Mouse (Mus musculus): ENCODE data around the gene Tcaf1. TPM values are rescaled to one million over a fixed set of nuclear protein-coding genes. Genes with fewer than 3 reads are reported as not detected.

Tcaf1 gene
- 10 to 100 TPM; 44.3 to 48.2 TPM for total RNA-seq (2021)
- long read RNA-seq, experiment 1, full-length matches to known transcripts: 17 of 49 reads
- long read RNA-seq, experiment 1, partial matches to known transcripts: 9 of 49 reads
- long read RNA-seq, experiment 1, other reads (novel, unspliced or antisense): 23 of 49 reads
- long read RNA-seq, experiment 2, full-length matches to known transcripts: 6 of 29 reads
- long read RNA-seq, experiment 2, partial matches to known transcripts: 11 of 29 reads
- long read RNA-seq, experiment 2, other reads (novel, unspliced or antisense): 12 of 29 reads

GRCm38 (mm10) chr6:42709291-42710211 is at the start of gene Tcaf1:
TSS of gene Tcaf1 (minus strand) at chr6:42710088.
- peak; percentile 85 for DNase-seq

DNA sequence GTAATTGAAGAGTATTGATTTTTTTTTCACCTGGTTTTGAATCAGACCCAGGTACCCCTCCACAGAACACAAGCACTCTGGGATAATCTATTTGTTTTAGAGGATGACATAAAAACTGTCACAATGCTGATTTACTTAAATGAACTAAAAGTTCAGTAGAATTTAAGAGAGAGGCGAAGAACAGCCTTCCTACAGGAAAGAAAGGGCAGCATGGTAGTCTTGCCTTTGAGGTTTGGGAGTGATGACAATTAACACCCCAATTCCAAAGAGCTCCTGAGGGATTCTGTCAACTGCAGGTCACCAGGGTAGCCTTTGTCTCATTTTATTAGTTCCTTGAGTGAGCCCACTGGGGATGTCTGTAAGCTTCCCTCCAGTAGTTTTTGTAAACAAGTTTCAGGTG is 46.2 kb upstream of the Tcaf1 start, which contains the start of gene Olfr38:
TSS of gene Olfr38 (plus strand) at position 301 of the 400 bp plus-strand sequence.
- DNase-seq: no peak

- DNase-seq: peak; percentile 2
These were observed 38.0 kb upstream of the Tcaf1 start for GRCm38 (mm10) chr6:42747846-42748245.

- no peak for DNase-seq
These were observed 32.4 kb upstream of the Tcaf1 start for GRCm38 (mm10) chr6:42742303-42742702.

DNA sequence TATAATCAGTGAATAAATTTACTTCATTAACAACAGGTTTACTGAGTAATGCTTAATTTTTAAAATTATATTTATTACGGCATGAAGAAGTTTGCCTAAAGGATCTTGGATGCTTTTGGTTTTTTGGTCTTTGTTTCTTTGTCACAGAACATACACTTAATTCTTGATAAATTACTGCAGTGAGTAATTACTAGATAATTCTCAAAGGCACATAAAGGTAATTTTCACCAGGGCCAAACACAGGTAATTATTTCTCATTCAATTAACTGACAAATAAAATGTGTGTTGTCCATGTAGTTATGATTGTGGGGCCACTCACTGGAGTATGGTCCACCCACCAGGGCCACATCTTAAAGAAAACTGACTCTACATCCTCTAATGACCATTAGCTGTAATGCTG is 29.2 kb upstream of the Tcaf1 start, which contains the start of gene Olfr453:
TSS of gene Olfr453 (plus strand) at position 301 of the 400 bp plus-strand sequence.
- DNase-seq: no peak

- peak; percentile 38 for DNase-seq
These were observed 8.1 kb upstream of the Tcaf1 start for GRCm38 (mm10) chr6:42717973-42718372.

DNA sequence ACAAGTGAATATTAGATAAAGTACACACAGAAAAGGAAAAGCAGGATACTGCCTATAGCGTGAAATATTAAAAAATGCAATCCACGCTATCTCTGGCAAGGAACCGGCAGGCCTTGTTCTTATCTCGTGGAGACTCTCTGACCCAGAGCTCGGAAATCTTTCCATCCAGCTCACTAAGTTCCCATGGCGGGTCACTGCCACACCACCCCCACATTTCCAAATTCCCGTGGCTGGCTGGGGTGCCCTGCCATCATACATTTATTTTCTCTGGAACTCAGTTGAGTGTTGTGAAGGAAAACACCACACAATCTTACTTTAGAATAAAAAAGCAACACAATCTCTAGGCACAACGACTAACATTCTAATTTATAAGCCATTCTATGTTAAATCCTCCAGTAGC is 4.8 kb upstream of the Tcaf1 start:
- no peak for DNase-seq

DNA sequence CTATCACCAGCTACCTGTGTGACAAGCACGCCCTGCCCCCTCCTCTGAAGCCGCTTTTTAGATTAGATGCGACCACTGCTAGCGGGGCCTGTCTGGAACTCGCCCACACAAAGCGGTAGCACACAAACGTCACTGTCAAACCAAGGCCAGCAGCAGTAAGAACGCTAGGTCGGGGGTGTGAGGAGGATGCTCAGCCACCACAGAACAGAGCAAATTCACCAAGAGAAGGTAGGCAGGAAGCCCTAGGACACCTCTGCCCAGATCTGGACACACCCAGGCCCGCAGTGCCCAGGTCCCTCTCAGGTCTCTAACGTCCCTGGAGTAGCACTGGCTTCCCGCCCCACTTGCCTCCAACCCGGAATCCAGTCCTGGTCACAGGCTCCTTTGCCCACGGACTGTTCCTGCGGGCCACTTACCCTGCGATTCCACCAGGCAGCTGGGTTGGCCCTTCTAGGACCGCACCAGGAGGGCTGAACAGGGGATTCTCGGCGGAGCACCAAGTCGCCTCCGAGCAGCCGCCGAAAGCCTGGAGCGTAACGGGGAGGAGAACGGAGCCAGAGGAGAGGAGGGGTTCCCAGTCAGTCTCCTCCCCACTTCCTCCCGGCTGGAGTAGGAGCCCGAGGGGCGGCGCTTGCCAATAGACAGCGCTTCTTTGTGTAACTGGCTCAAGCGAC is 17.2 kb downstream of the Tcaf1 start:
- DNase-seq: peak; percentile 89

GRCm38 (mm10) chr6:42692154-42692516 is 17.8 kb downstream of the Tcaf1 start:
- peak; percentile 89 for DNase-seq

DNA sequence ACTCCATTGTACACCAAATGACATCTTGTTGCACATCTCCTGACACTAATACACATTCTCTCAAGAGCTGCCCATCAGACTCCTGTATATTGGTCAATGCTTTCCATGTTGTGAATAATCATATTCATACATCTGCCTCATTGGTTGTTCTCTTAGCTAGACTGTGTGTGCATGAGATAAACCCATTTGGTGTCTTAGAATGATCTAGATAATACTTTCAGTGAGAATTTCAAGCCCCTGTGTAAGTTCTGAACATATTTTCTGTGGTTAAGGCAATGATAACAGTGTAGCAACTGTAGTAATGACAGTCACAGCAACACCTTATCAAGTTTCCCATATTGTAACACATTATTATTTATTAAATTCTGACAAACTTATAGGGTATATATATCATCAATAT is 20.1 kb downstream of the Tcaf1 start:
- no peak for DNase-seq

DNA sequence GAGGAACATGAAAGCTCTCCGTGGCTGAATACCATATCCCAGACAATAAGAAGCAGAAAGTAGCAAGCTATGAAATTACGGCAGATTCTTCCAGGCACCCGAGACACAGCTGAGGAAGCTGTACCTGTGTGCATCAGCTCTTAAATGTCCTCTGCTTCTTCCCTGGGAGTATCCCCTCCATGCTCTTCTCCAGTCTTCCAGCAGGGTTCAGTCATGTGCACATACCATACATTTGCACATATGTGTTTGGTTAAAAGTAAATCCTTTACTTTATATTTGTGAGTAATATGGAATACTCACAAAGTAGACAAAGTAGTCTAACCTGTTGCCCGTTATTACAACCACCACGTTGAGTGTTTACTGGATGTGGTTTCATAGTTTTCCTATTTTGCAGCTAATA is 22.0 kb downstream of the Tcaf1 start:
- DNase-seq: no peak

DNA sequence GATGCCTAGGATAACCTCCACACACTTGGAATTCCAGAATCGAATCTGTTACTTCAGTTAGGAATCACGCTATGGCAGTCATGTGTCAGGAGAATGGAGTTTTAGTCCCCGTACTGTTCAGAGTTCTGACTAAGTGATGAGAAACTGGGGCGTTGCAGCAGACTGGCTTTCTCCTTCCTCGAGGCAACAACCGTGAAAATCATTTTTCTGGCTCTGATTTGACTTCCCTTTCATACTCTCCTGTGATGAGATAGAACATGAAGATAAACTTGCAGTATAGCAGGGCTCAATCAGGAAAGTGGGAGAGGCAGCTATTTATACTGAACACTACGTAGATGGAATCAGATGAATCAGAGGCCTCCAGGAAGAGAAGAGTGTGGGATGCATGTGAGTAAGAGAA is 29.8 kb downstream of the Tcaf1 start:
- no peak for DNase-seq

DNA sequence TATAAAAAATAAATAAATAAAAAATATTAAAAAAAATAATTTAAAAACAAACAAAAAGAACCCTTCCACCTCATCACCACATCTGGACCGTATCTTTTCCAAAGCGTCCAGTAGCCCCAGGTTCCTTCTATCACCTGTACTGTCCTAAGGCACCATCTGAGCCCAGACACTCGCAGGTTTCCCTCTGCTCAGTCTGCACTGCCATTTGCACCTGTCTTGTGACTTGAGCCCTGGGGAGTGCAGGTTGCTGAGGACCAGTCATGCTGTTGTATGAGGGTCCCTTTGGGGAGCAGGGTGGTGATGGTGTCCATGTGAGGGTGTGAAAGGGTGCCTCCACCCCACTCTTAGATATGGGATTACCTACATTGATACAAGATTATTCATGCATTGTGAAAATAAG is 33.9 kb downstream of the Tcaf1 start:
- no peak for DNase-seq

DNA sequence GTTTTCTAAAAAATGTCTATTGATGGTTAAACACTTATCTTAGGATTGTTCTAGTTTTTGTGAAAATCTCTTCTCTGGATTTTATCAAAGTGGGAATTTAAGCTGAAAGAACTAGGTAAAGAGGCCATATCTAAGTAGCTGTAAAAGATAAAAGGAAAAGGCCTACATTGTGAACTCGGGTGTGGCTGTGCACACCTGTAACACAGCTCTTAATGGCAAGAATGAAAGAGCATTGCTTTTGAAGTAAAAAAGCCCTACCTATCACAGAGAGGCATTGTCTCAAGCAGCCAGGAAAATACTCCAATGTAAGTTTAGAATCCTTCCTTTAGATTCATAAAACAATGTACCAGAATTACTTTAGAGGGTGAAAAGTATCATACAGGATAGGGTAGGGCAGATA is 38.1 kb downstream of the Tcaf1 start:
- no peak for DNase-seq

DNA sequence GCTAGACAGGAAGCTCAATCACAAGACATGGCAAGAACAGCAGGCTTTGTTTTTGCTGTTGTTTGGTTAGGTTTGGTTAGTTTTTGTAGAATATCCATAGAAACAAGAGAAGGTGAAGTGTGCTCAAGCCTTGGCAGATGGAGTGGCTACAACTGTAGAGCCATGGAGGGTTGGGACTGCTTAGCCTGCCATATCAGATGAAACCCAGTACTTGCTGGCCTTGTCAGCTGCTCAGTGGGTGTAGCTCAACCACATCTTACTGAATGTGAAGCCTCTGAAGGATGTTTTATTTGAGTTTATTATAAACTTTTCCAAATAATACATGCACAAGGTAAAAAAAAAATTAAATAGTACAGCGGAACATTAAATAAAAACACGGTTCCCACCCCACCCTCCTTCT is 42.2 kb downstream of the Tcaf1 start:
- DNase-seq: no peak

- DNase-seq: no peak
These were observed 48.1 kb downstream of the Tcaf1 start for GRCm38 (mm10) chr6:42661739-42662138.

DNA sequence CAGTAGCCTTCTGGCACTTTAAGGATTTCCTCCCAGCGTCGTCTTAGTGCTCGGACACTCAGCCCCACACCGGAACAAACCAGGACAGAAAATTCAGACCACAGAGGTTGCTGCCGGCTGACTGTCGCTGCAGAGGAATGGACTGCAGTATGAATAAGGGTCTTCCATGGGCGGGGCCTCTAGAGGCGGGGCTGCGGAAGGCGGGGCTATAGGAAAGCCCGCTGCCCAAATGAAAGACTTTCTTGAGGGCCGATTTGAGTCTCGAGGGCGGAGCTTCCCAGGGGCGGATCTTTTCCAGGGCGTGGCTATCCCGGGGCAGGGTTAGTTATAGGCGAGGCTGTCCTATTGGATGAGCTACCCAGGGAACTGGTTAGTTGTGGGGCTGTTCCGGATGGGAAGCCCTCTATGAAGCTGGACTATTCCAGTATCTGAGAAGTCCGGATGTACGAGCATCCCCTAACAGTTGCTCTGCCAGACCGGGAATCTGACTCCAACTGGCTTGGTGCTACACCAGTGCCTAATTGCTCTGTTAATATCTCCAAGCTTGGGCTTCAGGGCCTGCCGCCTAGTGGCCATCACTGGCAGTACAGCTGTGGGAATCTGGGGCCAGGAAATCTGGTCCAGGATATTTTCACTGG is 64.9 kb downstream of the Tcaf1 start, which contains the start of gene Tcaf2:
TSS of gene Tcaf2 (minus strand) at position 343 of the 638 bp plus-strand sequence.
- DNase-seq: peak; percentile 92

DNA sequence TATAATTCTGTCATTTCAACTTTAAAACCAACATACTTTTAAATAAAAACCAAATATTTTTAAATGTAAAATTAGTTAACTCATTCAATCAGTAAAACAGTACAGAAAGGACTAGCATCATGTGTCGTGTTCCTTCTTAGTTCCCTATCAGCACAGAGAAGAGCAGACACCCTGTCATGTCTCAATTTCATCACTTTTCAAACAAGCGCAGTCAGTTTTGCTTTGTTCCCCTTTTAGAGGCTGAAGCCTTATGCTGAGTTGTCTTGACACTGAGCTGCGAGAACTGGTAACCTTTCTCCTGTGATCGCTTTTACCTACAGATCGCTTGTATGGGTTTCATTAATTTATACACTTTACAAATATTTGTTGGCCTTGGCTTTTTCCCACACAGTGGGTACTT is 75.5 kb downstream of the Tcaf1 start:
- no peak for DNase-seq

DNA sequence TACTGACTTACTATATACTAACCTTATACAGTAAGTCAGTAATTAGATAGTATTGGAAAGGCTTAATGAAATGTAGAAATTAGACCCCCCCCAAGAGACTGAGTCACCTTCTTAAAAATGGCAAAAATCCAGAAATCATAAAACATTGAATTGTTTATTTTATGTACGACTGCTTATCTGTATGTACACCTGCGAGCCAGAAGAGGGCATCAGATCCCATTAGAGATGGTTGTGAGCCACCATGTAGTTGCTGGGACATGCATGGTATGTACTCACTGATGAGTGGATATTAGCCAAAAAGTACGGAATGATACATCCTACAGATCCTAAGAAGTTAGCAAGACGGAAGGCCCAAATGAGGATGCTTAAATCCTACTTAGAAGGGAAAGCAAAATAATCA is 78.5 kb downstream of the Tcaf1 start:
- no peak for DNase-seq

All from adrenal gland, postnatal 10 days (tissue).